Mouse (Mus musculus) erythroblast, embryonic 14.5 days (primary cell): ENCODE measurements at regions not wholly inside any gene's neighbourhood (a gene's known extent, or its start where the extent isn't known, plus 50 kb on each side); places are given as distances from the start of the nearest gene placed in this dataset.

Source experiments
- H3K27me3 ChIP-seq: 2 replicates; pipeline ENCODE4 v1.6.1; 2012; ENCODE audit warnings: inconsistent platforms; ENCODE audit not compliant: control insufficient read depth
- H3K36me3 ChIP-seq: 2 replicates; pipeline ENCODE4 v1.6.1; 2012; ENCODE audit warnings: mild to moderate bottlenecking, inconsistent platforms; ENCODE audit not compliant: control insufficient read depth
- H3K4me1 ChIP-seq: 2 replicates; pipeline ENCODE4 v1.6.1; 2012; ENCODE audit warnings: inconsistent platforms; ENCODE audit not compliant: control insufficient read depth
- H3K4me3 ChIP-seq: replicated peaks from 2 replicates; pipeline ENCODE3; 2012; ENCODE audit warnings: moderate library complexity, mild to moderate bottlenecking, inconsistent platforms
- H3K9me3 ChIP-seq: 2 replicates; pipeline ENCODE4 v1.6.1; 2012; ENCODE audit warnings: low read length, inconsistent platforms, mixed read lengths; ENCODE audit not compliant: control insufficient read depth
- GATA1 ChIP-seq: IDR thresholded peaks from 2 replicates; pipeline ENCODE4 v1.6.1; 2012; ENCODE audit warnings: low read length, inconsistent platforms, mixed read lengths
- TAL1 ChIP-seq: IDR thresholded peaks from 3 replicates; pipeline ENCODE4 v1.6.1; 2012; ENCODE audit warnings: low read length, inconsistent platforms, mixed read lengths

DNA sequence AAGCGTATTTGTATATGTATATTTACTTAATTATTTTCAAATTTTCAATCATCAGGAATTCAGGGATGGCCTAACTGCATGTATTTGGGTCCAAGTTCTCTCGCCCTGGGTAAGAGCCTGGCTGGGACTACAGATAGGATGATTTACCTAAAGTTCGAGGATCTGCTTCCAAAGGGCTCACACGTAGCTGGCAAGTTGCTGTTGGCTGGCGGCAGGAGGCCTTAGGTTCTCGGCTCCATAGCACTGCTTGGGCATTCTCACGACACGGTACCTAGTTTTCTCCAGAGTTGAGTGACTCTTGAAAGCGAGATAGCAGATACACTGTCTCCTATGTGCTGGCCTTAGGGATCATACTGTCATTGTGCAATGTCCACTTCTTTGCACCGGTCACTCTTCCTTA lies 73.9 kb upstream of the Foxo1 start:
- Histone ChIP-seq H3K4me1 (peaks cover 4% of the 10 kb centered on the region), H3K36me3 (no peaks in the 10 kb centered on the region), H3K4me3 (no peak overlapping the region), H3K27me3 (peaks cover 21% of the 10 kb centered on the region), H3K9me3 (no peaks in the 10 kb centered on the region)
- TF ChIP-seq TAL1: no peak
- no peak for TF ChIP-seq GATA1

DNA sequence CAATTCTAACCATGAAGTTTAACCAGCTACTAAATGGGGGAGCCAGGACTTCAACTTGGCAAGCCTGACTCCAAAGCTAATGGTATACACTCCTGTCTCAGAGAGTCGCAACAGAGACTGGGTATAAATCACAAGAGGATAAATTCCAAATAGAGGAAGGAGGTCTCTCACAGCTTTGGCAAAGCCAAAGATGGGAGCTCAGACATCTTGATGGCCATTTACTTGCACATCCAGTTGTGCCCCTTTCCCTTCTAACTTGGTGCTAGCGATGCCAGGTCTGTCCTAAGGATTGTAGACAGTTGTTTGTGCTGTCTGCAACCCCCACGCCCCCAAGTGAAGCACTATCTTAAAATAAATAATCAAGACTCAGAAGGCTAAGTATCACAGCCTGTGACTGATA lies 72.7 kb upstream of the Foxo1 start:
- Histone ChIP-seq H3K4me3 (no peak overlapping the region), H3K4me1 (peaks cover 6% of the 10 kb centered on the region), H3K9me3 (no peaks in the 10 kb centered on the region), H3K36me3 (no peaks in the 10 kb centered on the region), H3K27me3 (peaks cover 26% of the 10 kb centered on the region)
- TF ChIP-seq GATA1 (no peak), TAL1 (no peak)

DNA sequence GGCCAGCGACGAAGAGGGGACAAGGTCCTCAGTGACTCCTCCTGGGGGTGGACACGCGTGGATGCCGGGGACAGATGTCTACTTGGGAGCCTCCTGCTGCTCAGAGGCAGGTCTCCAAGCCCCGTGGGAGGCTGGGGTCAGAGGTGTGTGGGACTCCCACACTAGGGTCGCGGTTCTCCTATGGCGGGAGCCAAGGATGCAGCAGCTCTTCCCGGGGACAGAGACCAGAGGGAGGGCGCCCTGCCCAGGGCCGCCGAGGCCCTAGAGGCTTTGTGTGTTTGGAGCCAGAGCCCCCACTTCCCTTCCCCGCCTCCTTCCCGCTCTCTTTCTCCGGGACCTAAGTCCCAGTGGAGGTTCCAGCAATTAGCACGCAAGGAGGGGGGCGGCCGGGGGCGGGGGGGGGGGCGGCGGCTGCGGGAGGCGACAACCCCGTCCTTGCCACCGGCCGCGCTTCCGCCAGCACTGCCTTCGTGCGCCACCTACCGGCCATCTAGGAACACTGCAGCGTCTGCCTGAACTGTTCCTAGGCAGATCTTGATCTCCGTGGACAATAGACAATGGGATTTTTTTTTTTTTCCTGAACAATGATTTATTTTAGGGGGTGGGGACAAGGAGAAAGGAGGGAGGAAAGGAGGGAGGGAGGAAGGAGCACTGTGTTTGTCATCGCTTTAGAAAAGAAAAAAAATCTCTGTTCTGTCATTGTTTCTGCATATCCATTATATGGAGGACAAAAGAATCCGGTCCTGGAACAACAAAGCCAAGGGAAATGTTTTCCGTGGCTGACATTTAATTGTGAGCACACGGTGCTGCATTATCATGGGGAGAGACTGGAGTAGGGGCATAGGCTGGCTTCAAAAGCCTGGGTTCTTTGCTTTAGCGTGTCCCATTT lies 71.8 kb upstream of the Foxo1 start:
- Histone ChIP-seq H3K4me3 (peak overlapping the region; percentile 30), H3K27me3 (peaks cover 26% of the 10 kb centered on the region), H3K9me3 (no peaks in the 10 kb centered on the region), H3K36me3 (no peaks in the 10 kb centered on the region), H3K4me1 (peaks cover 6% of the 10 kb centered on the region)
- no peak for TF ChIP-seq GATA1
- TF ChIP-seq TAL1: no peak

DNA sequence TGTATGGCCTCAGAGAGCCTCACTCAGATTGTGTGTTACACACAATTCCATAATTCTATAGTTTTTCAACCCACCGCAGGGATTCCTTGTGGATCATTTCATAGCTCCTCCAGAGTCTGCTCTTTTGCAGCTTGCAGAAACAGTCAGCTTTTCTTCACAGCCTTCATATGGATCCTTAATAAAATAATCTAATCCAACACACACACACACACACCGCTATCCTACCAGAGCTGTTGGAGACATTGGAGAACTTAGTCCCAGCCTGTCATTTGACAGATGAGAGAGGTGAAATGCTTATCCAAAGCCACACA lies 71.2 kb upstream of the Foxo1 start:
- H3K27me3 ChIP-seq: peaks cover 26% of the 10 kb centered on the region
- H3K4me1 ChIP-seq: peaks cover 6% of the 10 kb centered on the region
- H3K4me3 ChIP-seq: no peak overlapping the region
- H3K9me3 ChIP-seq: no peaks in the 10 kb centered on the region
- no peak for TF ChIP-seq GATA1
- TF ChIP-seq TAL1: no peak
- no peaks in the 10 kb centered on the region for H3K36me3 ChIP-seq

DNA sequence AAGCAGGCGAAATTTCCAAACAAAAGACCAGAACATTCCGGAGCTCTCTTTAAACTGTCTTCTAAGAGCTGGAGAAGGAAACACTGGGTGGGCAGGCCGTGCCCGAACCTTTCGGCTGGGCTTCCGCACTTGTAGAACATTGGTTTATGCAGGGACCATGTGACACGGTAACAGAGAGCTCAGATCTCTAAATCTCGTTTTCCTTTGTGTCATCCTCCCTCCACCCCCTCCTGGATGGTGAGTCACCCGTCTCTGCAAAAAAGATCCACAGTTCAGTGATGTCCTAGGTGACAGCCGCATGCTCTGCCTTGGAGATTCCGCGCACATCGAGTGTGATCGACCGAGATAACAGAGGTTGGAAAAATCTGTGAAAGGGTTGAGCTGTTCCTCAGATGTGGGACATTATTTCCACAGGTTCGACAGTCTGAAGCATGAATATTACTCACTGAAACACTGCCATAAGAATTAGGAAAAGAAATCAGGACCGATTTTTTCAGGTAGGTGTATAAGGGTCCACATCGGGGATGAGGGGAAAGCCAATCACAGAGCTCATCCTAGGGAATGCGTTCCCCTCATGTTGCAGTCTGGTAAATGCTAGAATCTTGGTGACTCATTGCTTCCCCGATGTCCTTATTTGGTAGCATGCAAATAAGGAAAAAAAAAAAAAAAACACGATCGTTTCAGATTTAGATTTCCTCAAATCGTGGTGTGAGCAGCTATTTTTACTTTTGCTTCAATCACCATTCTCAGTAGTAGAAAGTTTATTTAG lies 70.0 kb upstream of the Foxo1 start:
- no peak for TF ChIP-seq GATA1
- TF ChIP-seq TAL1: no peak
- H3K9me3 ChIP-seq: no peaks in the 10 kb centered on the region
- H3K4me1 ChIP-seq: peaks cover 6% of the 10 kb centered on the region
- H3K27me3 ChIP-seq: peaks cover 26% of the 10 kb centered on the region
- H3K36me3 ChIP-seq: no peaks in the 10 kb centered on the region
- no peak overlapping the region for H3K4me3 ChIP-seq

DNA sequence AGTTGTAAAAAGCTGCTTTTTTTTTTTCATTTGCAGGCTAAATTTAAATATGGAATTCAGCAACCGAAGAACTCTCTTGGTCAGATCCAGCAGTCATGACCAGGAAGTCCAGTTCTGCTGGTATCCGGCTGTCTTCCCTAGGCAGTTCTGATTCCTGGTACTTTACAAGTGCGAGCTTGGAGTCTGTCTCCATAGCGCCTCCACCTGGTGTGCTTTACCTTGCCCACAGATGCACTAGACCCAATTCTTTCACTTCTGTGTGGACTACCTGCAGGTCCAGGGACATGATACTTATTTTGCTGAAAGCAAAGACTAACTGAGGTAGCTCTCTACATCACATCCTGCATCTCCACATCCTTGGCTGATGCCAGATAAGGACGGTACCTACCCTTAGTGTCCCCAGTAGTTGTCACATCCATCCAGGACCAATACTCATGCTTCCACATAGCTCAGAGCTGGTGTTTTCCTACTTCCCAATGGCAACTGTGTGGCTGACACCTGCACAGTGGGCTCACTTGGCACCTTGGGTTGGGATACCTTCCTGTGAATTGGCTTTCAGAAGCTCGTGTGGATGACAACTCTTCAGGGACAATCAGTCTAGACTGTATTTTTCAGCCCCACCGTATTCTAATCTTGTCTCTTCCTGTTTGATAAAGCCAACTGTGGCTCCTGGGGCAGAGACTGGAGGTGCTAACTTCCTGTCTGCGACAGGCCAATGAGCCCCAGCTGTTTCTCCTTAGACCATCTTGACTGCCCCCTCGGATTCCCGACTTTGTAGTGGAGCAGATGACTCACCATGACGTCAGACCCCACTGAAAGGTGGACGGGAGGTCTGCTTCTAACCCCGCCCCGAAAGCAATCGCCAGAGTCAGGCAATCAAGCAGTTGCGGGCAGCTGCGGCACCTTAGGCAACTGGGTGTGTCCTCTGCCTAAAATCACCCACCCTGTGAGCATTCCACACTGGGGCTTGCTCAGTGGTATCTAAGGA lies 69.1 kb upstream of the Foxo1 start:
- peaks cover 6% of the 10 kb centered on the region for H3K4me1 ChIP-seq
- no peaks in the 10 kb centered on the region for H3K9me3 ChIP-seq
- H3K36me3 ChIP-seq: no peaks in the 10 kb centered on the region
- H3K4me3 ChIP-seq: no peak overlapping the region
- peaks cover 26% of the 10 kb centered on the region for H3K27me3 ChIP-seq
- no peak for TF ChIP-seq GATA1
- no peak for TF ChIP-seq TAL1

DNA sequence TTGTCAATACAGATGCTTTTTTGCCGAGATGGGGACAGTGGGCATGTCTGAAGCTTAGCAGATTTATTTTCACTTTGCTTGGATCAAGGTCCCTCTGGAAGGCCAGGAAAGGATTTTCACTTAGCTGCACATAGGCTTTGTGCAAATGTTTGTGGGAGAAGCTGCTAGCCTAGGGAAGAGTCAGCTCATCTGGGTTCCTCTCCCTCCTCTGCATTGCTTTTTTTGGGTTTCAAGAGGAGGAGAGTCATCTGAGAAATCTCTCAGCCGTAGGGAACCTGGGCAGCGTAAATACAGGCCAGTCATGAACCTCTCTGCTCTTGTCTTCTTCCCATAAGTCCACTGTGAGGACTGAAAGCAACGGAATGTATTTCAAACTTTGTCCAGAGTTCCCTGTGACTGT lies 68.0 kb upstream of the Foxo1 start:
- Histone ChIP-seq H3K36me3 (no peaks in the 10 kb centered on the region), H3K9me3 (no peaks in the 10 kb centered on the region), H3K4me3 (no peak overlapping the region), H3K4me1 (peaks cover 6% of the 10 kb centered on the region), H3K27me3 (peaks cover 26% of the 10 kb centered on the region)
- TF ChIP-seq TAL1 (no peak), GATA1 (no peak)

DNA sequence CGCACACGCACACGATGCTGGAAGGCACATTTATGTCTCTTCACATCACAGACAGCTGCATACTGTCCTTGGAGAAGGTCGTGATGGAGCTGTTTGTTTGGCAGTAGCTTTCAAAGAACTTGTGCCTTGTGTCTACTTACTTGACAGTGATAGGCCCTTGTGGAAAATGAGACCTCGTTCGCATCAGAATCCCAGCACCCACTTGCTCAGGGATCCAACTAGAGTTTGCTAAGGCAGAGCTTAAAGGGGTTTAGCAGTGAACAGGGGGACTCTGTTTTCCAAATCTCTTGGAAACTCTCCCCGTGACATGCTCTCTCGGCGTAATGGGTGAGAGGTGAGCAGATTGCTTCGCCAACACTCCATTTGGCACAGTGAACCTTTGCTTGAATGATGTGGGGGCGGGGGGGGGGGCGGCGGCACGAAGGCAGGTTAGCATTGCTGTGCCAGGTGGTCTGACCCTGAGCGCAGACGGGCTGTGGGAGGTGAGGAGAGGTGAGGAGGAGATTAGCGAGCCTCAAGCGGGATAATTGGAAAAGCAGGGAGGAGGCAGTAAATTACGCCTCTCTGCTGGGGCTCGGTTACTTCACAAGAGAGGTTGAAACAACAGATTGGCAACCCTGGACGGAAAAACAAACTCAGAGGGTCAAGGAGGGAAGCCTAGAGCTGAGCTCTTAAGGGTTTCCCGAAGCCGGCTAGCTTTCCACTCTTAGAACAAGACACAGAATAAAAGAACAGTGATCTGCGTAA lies 57.4 kb upstream of the Foxo1 start:
- TF ChIP-seq TAL1 (no peak), GATA1 (no peak)
- Histone ChIP-seq H3K4me1 (no peaks in the 10 kb centered on the region), H3K9me3 (no peaks in the 10 kb centered on the region), H3K4me3 (no peak overlapping the region), H3K27me3 (peaks cover 7% of the 10 kb centered on the region; the same call in 1 of the 2 replicates), H3K36me3 (no peaks in the 10 kb centered on the region)
